Mouse (Mus musculus): ENCODE measurements around the gene Zfp658.

The Zfp658 gene

DNA sequence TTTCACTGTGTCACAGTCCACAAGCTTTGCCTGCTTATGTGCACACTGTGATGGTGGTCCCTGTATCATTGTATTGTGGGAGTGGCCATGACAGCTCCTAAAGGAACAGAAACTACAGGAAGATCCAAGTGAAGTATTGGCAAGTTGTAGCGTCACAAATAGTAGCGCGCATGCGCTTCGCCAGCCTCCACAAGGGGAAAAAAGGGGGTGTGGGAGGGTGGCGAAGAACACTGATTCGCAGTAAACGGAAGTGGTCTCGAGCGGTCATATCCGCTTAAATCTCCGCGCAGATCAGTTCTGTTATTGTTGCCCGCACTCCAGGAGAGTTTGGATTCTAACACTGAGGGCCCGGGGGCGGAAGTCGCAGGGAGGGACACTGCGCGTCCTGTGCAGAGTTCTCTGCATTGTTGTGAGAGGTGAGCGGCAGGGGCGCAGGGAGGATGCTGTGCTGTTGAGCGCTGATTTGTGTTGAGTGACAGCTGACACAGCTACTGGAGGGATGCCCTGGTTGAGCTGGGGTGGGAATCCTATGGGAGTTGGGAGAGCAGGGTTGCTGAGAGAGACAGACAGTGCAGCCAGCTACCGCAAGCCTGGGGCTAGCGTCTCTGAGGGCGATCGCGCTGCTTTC is at the start of gene Zfp658:
Gene Zfp658 (plus strand): TSS at position 251 of the 628 bp plus-strand sequence.
- peak; percentile 96 for DNase-seq (ENCODE audit: low read depth, low spot score)

DNA sequence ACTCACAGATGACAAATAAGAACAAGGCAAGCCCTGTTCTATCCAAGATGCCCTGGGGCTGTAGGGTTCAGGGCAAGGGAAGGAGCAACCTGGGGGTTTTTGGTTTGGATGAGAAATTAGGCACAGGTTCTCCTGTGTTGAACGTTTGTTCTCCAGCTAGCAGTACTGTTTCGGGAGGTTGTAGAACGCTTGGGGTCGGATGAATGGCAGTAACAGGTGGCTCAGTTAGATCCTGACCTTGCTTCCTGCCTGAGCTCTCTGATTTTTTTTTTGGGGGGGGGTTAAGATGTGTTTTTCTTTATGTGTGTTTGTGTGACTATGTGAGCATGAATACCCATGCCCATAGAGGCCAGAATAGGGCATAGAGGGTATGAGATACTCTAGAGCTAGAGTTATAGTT is 49.5 kb upstream of the Zfp658 start:
- no peak for DNase-seq (ENCODE audit: low read depth, low spot score)

DNA sequence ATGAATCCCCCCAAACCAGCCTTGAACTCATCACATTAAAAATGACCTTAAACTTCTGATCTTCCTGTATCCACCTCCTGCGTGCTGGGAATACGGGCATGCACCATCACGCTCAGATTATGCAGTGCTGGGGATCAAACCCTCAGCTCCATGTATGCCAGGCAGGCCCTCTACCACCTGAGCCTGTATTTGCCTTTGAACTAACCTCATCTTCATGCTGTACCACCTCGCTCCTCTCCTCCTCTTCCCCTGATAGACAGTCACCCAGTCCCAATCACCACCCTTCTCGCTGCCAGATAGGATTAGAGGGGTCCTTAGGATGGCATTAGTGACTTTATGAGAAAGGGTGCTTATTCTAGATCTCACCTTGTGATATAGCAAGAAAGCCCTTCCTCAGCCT is 47.0 kb upstream of the Zfp658 start:
- DNase-seq (ENCODE audit: low read depth, low spot score): no peak

DNA sequence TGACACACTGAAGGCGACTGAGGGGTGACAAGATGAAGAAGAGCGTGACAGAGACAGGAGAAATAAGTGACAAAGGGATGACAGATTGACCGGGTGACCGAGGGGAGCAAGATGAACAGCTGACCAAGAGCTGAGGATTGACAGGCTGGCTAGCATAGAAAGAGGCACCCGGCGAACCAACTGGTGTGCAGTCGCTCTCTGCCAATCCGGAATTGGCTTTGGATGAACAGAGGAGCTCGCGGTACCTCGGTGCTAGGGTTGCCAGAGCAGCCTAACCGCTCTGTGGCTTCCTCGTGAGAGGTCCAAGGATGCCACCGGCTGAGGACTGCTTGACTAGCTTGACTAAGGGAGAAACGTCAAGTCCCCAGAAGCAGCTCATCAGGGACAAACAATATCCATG is 43.7 kb upstream of the Zfp658 start:
- DNase-seq (ENCODE audit: low read depth, low spot score): peak; percentile 71

DNA sequence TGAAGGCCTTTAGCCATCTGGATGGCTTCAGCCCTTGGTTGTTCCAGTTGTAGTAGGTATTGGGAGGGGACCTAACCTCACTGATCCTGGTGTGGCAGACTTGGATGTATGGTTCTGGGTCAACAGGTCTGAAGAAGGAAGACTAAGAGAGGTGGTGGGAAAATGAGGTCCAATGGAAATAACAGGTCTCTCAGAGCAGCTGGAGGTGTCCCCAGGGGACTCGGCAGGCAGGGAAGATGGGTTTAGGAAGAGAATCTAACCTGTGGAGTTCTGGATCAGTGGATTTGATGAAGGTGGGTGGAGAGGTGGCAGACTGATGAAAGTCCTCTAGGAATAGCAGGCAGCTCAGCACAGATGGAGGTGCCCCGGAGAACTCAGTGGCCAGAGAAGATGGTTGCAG is 39.3 kb upstream of the Zfp658 start:
- DNase-seq (ENCODE audit: low read depth, low spot score): no peak

DNA sequence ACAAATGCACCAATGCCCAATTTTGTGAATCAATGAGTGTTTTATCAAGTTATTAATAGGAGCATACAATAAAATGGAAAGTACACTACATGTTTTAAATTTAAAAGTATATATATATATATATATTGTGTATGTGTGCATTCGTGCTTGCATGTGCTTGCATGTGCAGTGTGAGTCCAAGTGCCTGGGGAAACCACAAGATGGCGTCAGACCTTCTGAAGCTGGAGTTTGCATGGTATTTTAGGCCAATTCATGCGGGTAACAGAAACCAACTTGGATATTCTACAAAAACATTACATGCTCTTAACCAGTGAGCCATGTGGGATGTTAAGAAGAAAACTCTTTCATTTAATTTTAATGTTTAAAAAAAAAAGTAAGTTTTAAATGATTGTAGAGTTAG is 36.7 kb upstream of the Zfp658 start:
- DNase-seq (ENCODE audit: low read depth, low spot score): peak; percentile 20

DNA sequence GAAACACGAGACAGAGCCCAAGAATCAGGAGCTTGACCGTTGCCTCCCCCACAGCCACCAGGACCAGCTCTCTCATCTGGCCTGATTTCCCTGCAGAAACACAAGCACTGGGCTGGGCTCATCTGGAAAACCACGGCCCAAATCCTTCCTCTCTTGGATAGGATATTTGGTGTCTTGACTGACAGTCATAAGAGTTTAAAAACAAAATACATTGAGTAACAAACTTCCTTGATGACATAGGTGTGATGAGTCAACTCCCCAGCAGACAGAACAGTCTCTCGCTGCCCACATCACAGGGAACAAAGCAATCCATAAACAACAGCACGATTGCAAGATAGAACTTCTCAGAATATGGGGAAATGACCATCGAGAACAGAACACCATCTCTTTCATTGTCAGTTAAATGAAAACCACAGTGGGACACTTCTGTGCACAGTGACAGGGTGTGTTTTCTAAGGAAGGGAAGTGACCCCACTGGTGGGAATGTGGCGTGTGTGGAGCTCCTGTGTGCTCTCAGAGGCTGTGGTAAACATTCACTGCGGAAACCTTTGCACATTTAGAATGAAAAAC is 31.8 kb upstream of the Zfp658 start:
- no peak for DNase-seq (ENCODE audit: low read depth, low spot score)

DNA sequence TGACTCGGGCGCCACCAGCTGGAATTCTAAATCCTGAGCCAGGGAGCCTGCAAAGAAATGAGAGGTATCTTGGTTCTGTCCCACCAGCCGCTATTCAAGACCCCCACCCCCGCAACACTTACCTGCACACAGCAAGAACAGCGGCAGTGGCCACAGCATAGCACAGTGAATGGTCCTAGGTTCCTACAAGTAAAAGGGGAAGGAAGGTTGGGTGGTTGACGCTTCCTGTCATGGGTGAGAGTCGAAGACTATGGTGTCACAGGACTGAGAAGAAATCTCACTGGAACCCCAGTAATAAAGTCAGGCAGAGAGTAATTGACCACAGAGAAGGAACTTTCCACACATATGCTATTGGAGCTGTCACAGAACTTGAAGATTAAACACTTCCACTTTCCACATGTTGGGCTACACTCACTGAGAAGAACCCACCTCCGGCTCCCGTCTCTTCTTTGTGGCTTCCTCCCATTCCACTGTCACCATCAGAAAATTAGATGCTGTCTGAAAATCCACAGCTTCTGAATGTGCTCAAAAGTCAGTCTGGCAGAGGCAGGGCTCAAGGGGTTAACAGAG is 29.0 kb upstream of the Zfp658 start:
- DNase-seq (ENCODE audit: low read depth, low spot score): peak; percentile 31

DNA sequence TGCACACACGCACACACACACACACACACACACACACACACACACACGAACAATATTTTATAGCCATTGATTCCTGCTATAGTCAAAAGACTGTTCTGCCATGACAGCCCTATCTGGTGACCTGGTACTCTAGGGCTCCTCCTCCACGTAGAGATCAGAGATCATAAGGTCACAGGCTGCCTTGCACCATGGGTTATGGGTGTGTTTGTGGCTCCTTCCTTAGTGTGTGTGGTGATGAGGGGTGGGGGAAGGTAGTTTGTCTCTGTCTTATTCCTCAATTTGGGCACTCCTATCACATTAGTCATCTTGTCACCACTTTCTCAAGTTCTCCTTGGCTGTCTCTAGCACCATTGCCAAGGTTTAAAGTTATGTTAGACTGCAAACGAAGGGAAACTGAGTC is 23.5 kb upstream of the Zfp658 start:
- no peak for DNase-seq (ENCODE audit: low read depth, low spot score)

DNA sequence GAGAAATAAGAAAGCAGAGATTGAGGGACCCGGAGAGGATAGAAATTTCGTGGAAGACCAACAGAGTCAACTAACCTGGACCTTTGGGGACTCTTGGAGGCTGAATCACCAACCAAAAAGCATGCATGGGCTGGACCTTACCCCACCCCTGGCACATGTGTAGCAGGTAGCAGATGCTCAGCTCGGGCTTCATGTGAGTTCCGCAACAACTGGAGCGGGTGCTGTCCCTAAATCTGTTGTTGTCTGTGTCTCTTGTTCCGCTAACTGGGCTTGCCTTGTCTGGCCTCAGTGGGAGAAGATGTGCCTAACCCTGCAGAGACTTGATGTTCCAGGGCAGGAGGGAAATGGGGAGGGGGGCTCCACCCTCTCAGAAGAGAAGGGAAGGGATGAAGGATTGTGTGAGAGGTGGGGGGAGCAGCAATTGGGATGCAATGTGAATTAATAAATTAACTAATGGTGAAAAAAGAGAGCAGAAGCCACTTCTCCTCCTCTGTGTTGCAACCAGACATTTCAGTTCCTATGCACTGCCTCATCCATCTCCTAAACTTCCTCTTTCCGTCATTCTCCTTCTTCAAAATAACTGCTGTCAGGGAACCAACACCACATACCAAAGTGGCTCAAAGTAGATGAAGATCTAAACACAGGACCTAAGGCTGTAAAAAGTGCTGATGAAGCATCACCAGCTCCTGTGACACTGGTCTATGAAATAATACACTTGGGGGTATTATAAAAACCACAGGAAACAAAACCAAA is 17.7 kb upstream of the Zfp658 start, which contains the start of gene Cd33:
Gene Cd33 (minus strand): TSS at position 204 of the 753 bp plus-strand sequence.
- peak; percentile 20 for DNase-seq (ENCODE audit: low read depth, low spot score)

DNA sequence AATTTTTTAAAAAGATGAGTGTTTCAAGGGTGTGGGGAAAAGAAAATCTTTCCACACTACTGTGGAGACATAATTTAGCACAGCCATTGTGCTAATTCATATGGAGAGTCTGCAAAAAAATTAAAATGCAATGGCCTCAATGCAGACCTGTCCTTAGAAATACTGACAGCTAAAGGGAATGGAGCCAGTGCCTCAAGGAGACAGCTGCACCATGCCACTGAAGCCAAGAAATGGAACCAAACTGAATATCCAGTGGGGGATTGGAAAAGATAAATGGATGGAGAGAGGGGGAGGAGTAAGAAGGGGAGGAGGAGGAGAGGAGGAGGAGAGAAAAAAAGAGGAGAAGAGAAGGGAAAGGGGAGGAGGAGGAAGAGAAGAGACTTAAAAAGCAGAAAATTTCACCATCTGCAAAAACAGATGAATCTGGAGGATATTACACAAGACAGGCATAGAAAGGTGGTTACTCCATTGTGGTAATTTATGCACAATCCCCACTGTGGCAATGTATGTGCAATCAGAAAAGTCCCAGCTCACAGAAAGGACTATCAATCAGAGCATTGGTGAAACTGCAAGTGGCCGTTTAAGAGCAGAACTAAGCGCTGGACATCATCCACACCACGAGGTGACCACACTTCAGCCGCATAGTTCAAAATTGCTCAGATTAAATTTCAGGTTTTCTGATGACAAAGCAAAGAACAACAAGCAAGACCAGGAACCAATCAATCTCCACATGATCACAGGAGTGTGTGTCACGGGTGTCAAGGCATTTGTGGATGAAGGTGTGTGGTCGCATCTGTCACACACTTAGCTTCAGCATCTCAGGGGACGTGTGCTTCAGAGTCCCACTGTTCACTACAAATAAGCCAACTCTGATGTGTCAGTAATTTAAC is 16.2 kb upstream of the Zfp658 start:
- no peak for DNase-seq (ENCODE audit: low read depth, low spot score)

DNA sequence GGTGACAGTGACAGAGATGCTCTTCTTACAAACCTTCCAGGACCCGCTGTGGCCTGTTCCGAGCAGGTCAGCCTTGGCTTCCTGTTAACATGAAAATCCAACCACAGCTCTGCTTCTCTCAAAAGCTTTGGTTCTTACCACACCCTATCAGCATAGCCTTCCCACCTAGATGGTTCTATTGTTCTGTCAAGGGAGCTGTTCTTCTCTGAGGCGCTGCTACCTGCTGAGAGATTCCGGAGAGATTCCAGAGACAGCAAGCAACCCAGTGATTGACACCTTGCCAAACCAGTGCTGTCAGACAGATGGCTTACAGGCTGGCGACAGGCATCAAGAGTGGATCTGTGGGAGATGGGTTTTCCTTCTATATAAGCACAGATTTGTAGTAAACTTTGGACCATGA is 14.4 kb upstream of the Zfp658 start:
- DNase-seq (ENCODE audit: low read depth, low spot score): peak; percentile 90

DNA sequence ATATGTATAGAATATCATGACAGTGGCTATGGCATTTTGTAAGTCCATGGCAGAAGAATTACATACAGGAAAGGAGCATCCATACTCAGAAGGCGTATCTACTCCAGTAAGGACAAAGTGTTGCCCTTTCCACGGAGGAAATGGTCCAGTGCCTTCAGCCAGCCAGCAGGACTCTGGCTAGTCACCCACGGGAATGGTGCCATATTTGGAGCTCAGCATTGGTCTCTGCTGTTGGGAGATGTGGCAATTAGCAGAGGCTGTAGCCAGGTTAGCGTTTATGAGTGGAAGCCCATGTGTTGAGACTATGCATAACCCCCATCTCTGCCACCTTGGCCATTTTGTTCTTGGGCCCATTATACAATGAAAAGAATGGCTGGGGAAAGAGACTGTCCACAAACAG is 13.8 kb upstream of the Zfp658 start:
- DNase-seq (ENCODE audit: low read depth, low spot score): peak; percentile 77

DNA sequence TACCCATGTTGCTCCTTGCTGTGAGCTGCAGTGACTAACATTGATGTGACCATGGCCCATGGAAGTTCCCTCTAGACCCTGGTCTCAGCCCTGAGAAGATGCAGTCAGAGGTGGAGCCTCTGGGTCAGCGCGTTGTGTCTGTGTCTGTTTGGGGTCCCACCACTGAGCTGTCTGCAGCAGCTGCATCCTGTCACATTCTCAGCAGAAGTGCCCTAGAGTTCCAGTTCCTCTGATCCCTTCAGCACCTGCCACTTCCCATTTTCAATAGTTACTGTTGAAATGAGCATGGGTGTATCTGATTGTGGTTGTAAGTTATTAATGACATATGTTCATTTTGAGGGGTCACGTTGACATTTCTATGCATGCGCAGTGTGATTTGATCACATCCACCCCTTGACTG is 8.9 kb upstream of the Zfp658 start:
- DNase-seq (ENCODE audit: low read depth, low spot score): peak; percentile 47

DNA sequence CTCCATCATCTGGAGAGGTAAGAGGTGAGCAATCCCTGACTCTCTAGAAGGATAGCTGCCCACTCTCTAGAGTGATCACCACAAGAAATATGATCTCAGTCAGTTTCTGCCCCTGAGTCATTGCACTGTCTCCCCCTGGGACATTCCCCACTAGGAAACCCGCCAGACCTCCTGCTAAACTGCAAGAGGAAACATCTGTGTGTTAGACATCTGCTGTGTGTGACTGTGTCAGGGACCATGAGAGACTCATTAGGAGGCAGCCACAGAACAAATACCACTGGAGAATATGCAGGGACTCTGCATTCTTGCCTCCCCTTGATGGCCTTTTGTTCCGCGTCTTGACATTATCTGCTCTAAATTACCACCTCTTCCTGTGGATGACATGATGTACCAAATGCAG is 7.5 kb upstream of the Zfp658 start:
- DNase-seq (ENCODE audit: low read depth, low spot score): no peak

DNA sequence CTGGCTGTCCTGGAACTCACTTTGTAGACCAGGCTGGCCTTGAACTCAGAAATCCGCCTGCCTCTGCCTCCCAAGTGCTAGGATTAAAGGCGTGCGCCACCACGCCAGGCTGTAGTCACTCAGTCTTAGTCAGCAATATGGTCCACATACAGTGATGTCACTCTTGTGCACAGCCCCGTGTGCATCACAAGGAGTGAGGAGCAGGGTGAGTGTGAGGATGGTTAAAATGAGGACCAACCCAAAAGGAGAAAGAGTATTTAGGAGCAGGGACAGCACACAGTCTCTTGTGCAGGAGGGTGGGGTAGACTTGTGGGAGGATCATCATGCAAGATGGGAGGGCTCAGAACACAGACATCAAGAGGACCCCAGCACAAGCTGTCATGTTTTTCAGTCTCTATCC is 6.7 kb upstream of the Zfp658 start:
- DNase-seq (ENCODE audit: low read depth, low spot score): no peak

DNA sequence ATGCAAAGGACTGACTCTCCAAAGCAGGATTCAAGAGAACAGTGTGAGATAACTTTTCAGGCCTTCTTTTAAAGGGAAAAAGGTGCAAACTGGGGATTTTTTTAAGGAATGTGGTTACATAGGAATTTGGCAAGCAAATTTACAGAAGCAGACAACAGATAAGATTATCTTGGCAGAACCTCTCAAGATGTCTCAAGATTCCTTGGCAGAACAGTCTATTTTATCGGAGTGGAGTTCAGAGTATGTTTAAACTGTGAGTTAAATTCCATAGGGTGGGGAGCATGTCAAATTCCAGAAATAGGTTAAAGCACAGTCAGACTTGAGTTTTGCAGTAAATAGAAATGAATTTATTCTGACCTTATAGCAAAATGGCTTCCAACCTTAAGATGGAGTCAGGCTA is 5.2 kb upstream of the Zfp658 start:
- DNase-seq (ENCODE audit: low read depth, low spot score): peak; percentile 37

DNA sequence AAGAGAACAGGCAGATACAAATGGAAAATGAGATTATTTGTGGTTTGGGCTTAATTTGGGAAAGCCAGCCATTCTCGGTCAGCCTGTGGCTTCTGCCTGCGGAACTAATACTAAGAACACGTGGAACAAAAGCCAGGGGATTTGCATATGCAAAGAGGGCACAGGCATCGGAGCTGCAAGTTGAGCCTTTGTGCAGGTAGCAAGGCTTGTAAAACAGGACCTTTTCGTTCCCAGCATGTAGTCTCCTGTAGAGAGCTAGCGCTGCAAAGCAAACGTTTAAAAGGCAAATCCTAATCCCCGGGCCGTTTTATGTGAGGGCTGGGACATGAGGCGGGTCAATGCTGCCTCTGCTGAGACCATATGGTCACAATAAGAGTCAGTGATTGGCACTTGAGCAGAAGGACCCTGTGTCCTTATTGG is 605 bp downstream of the Zfp658 start:
- peak; percentile 59 for DNase-seq (ENCODE audit: low read depth, low spot score)

DNA sequence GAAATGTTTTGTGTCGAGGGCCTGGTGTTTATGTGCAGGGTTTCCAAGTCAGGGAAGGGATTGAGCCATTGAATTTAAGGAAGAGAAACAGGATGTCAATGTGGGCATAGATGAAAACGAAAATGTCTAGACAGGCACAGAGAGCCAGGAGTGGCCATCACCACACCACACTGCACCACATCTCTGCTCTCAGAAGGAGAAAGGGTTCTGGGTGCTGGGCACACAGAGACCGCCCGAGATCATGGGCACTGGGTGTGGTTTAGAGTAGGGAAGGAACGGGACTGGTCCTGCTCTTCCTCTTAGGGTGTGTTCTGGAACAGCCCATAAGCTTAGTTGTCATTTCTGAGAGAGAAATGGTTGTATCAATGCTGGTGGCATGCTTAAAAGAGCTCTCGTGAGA is 1.2 kb downstream of the Zfp658 start:
- DNase-seq (ENCODE audit: low read depth, low spot score): no peak

DNA sequence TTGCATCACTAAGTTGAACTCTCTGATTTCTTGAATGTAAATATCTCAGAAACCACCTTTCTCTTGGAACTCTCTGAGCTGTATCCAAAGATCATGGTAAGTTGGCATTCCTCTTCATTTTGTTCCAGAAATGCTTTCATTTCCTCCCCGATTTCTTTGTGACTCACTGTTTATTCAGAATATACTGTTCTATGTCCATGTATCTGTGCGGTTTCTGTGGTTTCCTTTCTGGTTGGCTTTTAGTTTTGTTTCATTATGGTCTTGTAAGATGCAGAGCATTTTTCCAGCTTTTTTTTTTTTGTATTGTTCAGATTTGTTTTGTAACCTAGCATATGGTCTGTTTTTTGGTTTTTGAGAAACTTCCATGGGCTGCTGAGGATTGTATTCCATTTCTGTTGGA is 9.2 kb downstream of the Zfp658 start:
- DNase-seq (ENCODE audit: low read depth, low spot score): no peak

DNA sequence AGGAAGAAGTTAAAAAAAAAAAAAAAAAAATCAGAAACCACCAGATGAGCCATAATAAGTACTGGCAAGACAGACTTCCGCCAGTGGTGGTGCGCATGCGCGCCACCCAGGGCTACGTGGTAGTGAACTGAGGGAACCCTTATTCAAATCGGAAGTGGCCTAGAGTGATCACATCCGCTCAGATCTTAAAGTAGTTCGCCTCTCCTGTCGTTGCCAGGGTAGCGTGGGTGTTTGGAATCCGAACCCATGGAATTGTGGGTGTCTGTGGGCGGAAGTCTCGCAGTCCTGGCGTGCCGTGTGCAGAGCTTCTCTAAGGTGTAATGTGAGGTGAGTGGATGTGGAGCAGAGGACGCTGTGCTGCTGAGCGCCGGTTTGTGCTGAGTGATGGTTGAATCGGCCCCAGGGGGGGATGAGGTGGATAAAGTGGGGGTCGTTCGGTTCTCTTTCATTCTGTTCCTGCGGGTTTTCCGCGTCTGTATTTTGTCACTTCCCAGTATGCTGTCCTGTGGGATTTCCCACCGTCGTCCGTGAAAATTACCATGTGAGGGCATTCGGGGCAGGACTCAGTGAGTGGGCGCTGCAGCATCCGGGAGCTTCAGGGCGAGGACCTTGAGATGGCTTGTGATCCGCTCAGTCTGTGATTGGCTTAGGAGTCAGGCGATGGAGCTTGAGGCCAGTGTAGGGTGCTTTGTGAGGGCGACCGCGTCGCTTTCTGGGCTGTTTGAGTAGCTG is 17.6 kb downstream of the Zfp658 start, which contains the start of gene Zfp719:
Gene Zfp719 (plus strand): TSS at position 171 of the 732 bp plus-strand sequence.
- DNase-seq (ENCODE audit: low read depth, low spot score): peak; percentile 100
